Mouse (Mus musculus) regulatory T cell (primary cell): ENCODE results near the gene Nusap1.

ENCODE experiments used
- in situ Hi-C: fragments of 300-600 bp; cut with MboI, MseI; formaldehyde crosslinking; loops from one replicate; pipeline ENCODE4 v1.15.1; 2025; ENCODE audit warnings: high pct_unique_total_duplicates

The Nusap1 gene

DNA sequence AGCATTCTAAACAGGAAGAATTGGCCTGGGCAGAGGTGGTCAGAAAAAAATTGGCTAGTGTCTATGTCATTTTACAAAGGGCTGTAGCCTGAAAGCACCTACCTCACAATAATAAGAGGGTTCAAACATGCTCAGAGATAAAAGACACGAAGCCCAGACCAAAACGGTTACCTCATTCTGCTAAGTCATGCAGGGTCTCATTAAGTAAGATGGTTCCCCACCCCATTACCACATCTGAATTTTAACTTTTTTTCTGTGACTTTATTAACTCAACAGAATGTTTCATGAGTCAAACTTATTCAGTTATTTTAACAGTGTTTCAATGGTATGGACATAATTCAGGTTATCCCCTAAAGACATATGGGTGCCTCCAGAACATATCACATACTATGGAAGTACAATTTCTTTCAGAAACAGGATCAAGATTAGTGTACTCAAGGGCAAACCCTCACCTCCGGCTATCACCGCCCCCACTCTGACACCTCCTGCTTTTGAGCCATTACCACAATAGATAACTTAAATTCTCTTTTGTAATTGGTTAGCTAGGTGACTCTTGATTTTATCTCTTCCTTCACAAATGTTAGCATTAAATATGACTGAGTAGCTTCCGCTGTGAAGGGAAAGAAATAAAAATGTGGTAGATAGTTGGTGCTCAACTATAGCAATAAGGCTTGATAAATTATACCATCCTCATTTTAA is 23.3 kb downstream of the Nusap1 start:
- in situ Hi-C loops = no loop called here

DNA sequence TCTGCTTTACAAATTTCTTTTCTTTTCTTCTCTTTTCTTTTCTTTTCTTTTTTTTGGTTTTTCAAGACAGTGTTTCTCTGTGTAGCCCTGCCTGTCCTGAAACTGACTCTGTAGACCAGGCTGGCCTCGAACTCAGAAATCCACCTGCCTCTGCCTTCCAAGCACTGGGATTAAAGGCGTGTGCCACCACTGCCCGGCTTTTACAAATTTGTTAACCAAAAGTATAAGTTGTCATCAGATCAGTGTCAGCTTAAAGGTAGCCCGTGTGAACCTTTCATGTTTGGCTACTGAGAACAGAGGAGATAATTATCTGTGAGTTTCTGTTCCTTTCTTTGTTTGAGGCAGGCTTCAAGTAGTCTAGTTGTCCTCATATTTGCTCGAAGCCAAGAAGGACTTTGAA is 26.2 kb downstream of the Nusap1 start:
- in situ Hi-C loops = no loop called here

DNA sequence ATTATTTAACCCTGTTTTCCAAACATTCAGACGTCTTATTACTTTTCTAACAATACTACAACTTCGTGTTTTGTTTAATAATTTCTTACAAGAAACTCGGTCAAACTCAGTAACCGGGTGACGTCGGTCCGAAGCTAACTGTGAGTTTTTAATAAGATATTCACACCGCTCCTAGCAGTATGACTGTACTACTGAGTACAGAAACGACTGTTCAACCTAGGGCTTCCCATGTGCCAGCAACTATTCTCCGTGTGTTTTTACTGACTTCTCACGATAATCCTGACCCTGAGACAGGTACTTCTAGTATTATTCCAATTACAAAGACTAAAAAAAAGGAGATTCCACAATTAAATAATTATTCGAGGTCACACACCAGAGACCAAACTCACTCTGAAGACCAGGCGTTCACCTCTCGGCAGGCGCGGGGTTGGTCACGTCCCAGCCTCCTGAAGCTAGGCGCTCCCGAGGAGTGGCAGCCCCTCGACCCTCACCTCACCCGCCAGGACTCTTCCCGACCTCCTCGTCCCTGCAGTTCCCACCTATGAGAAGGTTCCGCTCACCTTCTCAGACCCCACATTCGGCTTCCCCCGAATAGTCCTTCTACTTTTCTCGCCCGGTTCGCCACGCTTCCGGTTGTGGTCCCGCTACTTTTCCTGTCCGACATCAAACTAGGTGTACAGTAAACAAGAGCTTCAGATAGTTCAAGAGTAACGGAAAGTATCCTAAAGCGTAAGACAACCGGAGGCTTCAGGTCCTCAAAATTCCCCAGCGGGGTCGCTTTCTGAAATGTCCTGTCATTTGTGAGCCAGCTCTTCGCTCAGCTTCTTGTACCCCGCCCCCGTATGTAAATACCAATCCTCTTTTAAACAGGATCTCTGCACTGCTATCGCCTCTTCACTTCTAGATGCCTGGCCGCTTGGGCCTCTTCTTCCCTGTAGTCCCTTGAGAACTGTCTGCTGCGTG is 44.4 kb downstream of the Nusap1 start, which contains the start of gene Ndufaf1:
Gene Ndufaf1 (minus strand): TSS at position 608 of the 963 bp plus-strand sequence.
- in situ Hi-C loops = loop anchor here (10.0 kb wide), 1 partner anchor 1722 kb away; the partner anchor contains the start of gene Strc

DNA sequence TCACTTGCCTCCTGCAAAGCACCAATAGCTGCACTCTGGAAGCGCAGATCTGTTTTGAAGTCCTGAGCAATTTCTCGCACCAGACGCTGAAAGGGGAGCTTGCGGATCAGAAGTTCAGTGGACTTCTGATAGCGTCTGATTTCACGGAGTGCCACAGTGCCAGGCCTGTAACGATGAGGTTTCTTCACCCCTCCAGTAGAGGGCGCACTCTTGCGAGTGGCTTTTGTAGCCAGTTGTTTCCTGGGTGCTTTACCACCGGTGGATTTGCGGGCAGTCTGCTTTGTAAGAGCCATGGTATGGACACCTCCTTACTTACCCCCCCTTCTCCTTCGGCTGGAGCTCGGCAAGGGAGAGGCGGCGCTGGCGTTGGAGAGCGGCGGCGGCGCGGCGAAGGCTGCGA is 47.6 kb downstream of the Nusap1 start:
- in situ Hi-C loops = loop anchor here (10.0 kb wide), 1 partner anchor 1719 kb away; the partner anchor contains the start of gene Strc

DNA sequence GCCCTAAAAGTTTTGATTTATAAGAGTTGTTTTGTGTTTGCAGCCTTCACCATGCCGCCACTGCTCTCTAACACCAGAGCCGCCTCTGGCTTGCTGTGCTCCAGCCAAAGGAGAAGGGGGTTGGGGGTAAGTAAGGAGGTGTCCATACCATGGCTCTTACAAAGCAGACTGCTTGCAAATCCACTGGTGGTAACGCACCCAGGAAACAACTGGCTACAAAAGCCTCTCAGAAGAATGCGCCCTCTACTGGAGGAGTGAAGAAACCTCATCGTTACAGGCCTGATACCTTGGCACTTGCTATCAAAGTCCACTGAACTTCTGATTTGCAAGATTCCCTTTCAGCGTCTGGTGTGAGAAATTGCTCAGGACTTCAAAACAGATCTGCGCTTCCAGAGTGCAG is 50.9 kb downstream of the Nusap1 start:
- in situ Hi-C loops = loop anchor here (10.0 kb wide), 1 partner anchor 1716 kb away; the partner anchor contains the start of gene Strc

DNA sequence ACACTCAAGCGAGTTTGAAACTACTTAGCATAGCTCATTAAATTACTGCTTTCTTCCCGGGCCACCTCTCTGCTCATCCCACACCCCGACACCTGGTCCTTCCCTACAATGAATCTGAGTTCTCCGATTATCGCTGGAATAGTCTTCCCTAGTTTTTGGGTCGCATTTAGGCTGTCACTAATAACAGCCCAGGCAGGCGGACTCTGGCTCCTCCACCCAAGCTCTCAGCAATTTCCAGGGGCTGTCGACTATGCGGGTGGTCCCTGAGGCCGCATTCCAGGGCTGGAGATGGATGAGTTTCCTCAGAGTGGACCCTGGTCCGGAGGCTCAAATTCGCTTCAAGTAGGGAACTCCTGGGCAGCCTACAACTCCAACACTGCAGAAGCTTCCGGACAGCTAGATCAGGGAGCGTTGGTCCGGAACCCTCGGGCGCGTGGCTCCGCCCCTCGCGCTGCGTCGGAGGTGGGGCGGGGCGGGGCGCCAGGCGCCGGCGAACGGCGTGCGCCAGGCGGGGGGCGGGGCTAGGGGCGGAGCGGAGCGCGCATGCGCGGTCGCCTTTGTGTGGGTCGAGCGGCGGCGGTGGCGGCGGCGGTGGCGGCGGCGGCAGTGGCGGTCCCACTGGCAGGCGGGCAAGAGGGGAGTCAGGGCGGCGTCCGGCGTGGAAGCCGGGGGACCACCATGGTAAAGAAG is 56.6 kb downstream of the Nusap1 start, which contains the start of gene Rtf1:
Gene Rtf1 (plus strand): TSS at position 544 of the 690 bp plus-strand sequence.
- in situ Hi-C loops = no loop called here

DNA sequence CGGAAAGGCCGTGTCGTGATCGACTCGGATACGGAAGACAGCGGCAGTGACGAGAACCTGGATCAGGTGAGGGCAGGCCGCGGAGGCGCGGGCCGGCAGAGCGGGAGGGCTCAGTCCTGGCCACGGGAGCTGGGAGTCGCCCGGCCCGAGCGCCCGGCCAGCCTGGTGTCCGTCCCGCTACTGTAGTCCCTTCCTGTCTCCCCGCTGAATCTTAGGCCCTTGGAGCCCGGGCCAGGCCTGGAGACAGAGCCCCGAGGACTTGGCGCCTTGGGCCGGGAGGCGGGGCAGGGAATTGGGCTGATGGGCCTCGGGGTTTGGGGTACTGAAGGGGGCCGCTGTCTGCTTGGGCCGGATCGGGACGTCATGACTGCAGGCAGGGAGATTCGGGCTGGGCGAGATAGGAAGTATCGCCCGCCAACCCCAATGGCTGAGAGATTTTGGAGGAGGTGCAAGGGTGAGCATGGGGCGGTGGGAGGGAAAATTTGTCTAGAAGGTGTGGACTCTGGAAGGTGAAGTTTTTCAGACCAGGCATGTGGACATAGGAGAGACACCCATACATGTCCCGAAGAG is 57.2 kb downstream of the Nusap1 start:
- in situ Hi-C loops = no loop called here

DNA sequence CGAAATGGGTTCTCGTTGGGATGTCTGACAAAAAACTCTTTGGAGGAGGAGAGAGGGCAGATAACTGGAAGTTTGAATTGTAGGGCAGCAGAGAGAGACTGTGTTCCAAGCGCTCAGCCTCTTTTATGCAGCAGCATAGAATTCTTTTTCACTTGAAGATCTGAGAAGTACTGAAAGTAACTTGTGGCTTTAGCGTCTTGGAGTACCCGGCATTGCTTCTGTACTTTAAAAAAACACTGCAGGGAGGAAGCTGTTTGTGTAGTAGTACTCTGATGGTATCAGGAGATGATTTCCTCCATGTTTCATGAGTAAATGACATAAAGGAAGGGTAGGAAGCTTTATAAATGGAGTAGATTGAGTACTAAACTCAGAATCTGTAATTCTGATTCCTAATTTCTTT is 57.7 kb downstream of the Nusap1 start:
- in situ Hi-C loops = no loop called here

DNA sequence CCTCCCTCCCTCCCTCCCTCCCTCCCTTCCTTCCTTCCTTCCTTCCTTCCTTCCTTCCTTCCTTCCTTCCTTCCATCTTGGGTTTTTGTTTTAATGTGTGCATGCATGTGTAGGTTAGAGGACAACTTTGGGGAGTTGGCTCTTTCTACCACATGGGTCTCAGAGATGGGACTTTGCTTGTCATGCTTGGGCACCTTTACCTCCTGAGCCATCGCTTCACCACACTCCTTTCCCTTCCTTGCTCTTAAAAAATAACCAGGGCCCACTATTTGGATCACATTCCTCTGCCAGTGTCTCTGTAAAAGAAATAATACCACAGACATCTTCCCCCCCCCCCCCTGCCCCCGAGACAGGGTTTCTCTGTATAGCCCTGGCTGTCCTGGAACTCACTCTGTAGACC is 65.6 kb downstream of the Nusap1 start:
- in situ Hi-C loops = no loop called here

DNA sequence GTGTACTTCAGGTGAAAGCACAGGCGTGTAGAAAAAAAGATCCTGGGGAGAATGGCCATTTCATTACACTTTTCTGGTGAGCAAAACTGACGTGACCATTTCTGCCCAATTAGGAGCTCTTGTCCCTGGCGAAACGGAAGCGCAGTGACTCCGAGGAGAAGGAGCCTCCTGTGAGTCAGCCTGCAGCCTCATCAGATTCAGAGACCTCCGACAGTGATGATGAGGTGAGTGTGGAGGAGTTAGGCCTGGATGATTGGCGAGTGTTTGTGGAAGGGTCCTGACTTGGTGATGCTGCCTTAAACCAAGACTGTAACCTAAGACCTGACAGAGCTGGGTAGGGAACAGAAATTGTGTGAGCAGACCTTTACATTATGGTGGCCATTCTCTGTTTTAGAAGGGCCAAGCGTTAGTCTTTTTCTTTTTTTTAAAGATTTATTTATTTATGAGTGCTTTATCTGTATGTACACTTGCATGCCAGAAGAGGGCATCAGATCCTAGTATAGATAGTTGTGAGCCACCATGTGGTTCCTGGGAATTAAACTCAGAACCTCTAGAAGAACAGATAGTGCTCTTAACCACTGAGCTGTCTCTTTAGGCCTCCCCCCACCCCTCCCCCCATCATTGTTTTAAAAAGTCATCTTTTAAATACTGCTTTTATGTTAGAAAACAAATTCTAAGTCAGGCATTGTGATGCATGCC is 74.1 kb downstream of the Nusap1 start:
- in situ Hi-C loops = no loop called here

DNA sequence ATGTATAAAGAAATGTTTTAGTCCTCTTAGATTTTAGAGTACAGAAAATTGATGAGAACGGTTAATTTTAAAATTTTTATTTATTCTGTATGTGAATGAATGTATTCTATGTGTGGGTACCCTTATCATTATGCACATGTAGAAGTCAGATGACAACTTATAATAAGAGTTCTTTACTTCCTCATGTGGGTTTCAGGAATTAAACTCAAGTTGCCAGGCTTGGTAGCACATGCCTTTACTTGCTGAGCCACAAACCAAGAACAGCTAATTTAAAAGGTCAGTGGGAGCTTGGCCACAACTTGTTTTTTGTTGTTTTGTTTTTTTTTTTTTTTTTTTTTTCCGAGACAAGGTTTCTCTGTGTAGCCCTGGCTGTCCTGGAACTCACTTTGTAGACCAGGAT is 76.7 kb downstream of the Nusap1 start:
- in situ Hi-C loops = no loop called here

DNA sequence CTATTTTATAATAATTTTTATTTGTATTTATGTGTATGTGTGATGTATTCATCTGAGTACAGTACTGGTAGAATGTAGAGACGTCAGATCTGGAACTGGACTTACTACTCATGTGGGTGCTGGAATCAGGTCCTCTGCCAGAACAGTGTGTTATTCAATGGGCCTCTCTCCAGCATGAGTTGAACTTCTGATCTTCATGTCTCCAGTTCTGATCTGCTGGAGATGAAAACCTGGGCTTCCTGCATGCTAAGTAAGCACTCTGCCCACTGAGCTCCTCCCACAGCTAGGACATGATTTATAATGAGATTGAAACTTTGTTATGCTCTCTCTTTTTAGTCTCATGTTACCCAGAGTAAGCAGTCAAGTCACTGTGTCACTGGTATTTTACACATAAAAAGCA is 78.0 kb downstream of the Nusap1 start:
- in situ Hi-C loops = no loop called here

DNA sequence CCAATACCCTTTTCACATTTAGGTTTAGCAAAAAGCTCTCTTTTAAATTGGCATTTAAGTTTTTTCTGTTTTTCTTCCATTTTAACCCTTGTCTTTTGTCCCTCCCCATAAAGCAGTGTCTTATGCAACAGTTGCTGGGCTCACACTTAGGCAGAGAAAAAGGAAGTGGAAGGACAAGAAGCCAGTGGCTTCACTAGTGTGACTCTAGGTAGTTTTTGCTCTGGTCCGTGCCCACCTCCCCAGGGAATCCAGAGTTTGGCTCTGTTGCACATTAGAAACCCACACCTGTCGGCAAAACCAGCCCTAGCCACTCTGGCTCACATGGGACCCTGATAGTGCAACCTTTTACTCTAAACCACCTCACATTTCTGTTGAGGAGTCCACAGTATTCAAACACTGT is 80.4 kb downstream of the Nusap1 start:
- in situ Hi-C loops = no loop called here

DNA sequence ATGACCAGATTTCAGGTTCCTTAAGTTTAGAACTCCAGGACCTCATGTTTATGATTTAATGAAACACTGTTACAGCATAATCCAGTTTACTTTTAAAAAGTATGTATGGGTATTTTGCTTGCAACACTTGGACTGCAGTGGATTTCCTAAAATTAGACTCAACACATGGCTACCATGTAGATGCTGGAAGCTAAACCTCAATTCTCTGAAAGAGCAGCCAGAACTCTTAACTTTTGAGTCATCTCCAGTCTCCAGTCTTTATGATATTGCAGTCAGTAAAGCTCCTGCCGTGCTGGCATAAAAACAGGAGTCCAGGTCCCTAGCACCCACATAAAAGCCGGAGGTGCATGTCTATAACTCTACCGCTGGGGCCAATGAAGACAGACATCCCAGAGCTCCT is 81.9 kb downstream of the Nusap1 start:
- in situ Hi-C loops = no loop called here
